Mouse (Mus musculus) small intestine, adult 2 months (tissue): ENCODE measurements around the gene Zscan21. TPM values are rescaled to one million over a fixed set of nuclear protein-coding genes. Genes with fewer than 3 reads are reported as not detected.

Source experiments
- H3K27ac ChIP-seq: fragments of 200-500 bp; 2 replicates; pipeline ENCODE4 v1.5.1; 2012; ENCODE audit warnings: low read depth, low read length, control low read depth, inconsistent platforms; ENCODE audit not compliant: insufficient read depth
- H3K27me3 ChIP-seq: fragments of 200-500 bp; 2 replicates; pipeline ENCODE4 v1.6.1; 2012; ENCODE audit warnings: mild to moderate bottlenecking, moderate library complexity, low read length, inconsistent platforms; ENCODE audit not compliant: control insufficient read depth, insufficient read depth
- H3K36me3 ChIP-seq: fragments of 200-500 bp; 2 replicates; pipeline ENCODE4 v1.6.1; 2012; ENCODE audit warnings: mild to moderate bottlenecking, low read length, control low read depth, inconsistent platforms; ENCODE audit not compliant: control insufficient read depth, insufficient read depth
- H3K4me1 ChIP-seq: fragments of 200-500 bp; 2 replicates; pipeline ENCODE4 v1.6.1; 2012; ENCODE audit warnings: low read length, inconsistent platforms, mixed read lengths; ENCODE audit not compliant: control insufficient read depth, insufficient read depth, insufficient read length
- H3K4me3 ChIP-seq: fragments of 200-500 bp; 2 replicates; pipeline ENCODE4 v1.5.1; 2012; ENCODE audit warnings: low read depth, mild to moderate bottlenecking, control low read depth, inconsistent platforms, low read length, moderate library complexity
- CTCF ChIP-seq: fragments of 200-500 bp; IDR thresholded peaks from 2 replicates; pipeline ENCODE4 v1.5.1; 2012; ENCODE audit warnings: low read depth, mild to moderate bottlenecking, control low read depth, inconsistent platforms, low read length, moderate library complexity, mixed read lengths; ENCODE audit not compliant: insufficient replicate concordance, insufficient read length; ENCODE audit errors: extremely low read depth
- POLR2A ChIP-seq: fragments of 200-500 bp; IDR thresholded peaks from 2 replicates; pipeline ENCODE4 v1.6.1; 2012; ENCODE audit warnings: low read depth, mild to moderate bottlenecking, control low read depth, inconsistent platforms, low read length, moderate library complexity
- WGBS: fragments of 180-500 bp; shearing (Covaris S2); methylation state at CpG from one replicate; pipeline ENCODE4 v1.1.7; 2018; 5-methylcytosine and 5-hydroxymethylcytosine counted together
- polyA plus RNA-seq: library from polyadenylated mRNA; depleted of rRNA; stranded (reverse); fragments of >200 nt; gene quantifications from 2 replicates; pipeline ENCODE4 v1.2.3, GENCODE M21; 2012

The Zscan21 gene
- polyA plus RNA-seq, 1 experiment = 3.2 TPM

GRCm38 (mm10) chr5:138083936-138084335, 32.8 kb upstream of the Zscan21 start:
- 86% methylated on average over 2 of the region's 2 CpGs for WGBS
- Histone ChIP-seq H3K4me1 (peaks cover 11% of the 10 kb centered on the region; the same call in 1 of the 2 replicates), H3K4me3 (no peak overlapping the region), H3K36me3 (peaks cover 3% of the 10 kb centered on the region; the same call in 1 of the 2 replicates), H3K27ac (no peak overlapping the region), H3K27me3 (no peaks in the 10 kb centered on the region)
- TF ChIP-seq POLR2A (no peak), CTCF (no peak)

DNA sequence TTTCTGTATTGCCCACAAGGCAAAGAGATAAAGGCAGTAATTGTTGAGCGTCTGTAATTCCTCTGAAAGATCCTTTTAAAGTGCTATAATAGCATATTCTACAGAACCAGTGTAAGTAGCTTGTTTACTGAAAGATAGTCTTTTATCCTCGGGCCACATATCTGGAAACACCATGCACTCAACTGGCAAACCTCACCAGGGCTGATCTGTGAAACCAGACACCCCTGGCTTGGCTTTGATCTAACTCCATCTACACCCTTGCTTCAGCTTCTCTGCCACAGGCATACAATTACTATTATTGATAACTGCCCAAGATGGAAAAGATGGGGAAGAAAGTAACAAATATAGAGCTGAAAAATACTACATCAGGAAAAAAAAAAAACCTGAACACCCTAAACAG, 32.2 kb upstream of the Zscan21 start:
- H3K4me1 ChIP-seq = peaks cover 14% of the 10 kb centered on the region; the same call in 1 of the 2 replicates
- H3K27me3 ChIP-seq = no peaks in the 10 kb centered on the region
- peak overlapping the region; percentile 99; the same call in 1 of the 2 replicates for H3K4me3 ChIP-seq
- 52% methylated on average over 2 of the region's 2 CpGs for WGBS
- H3K36me3 ChIP-seq = peaks cover 3% of the 10 kb centered on the region; the same call in 1 of the 2 replicates
- H3K27ac ChIP-seq = no peak overlapping the region
- TF ChIP-seq CTCF (no peak), POLR2A (no peak)

DNA sequence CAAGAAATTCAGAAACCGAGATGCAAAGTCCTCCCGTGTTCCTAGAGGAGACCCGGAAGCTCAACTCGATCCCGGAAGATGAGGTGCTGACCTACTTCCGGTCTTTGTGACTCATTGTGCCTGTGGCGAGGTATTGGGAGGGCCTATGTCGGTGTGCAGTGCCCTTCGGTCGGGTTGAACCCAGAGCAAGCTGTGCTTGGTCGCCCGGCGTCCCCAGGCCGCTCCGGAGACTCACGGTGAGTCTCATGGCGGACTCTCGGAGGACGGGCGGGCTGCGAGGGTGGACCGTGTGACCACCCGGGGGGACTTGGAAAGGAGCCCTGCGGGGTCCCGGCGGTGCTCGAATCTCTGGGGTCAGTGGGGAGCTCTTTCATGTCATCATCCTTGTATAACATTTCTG, 31.7 kb upstream of the Zscan21 start, which contains the start of gene Zkscan1:
Gene Zkscan1 (plus strand): TSS at position 89 of the 400 bp plus-strand sequence.
- WGBS = under 1% methylated on average over 27 of the region's 27 CpGs

GRCm38 (mm10) chr5:138085421-138085911, 31.2 kb upstream of the Zscan21 start:
- peak overlapping the region; percentile 98 for H3K27ac ChIP-seq
- H3K4me1 ChIP-seq = peaks cover 14% of the 10 kb centered on the region; the same call in 1 of the 2 replicates
- peaks cover 3% of the 10 kb centered on the region; the same call in 1 of the 2 replicates for H3K36me3 ChIP-seq
- H3K4me3 ChIP-seq = peak overlapping the region; percentile 99
- WGBS = under 1% methylated on average over 18 of the region's 18 CpGs
- no peaks in the 10 kb centered on the region for H3K27me3 ChIP-seq
- no peak for TF ChIP-seq CTCF
- no peak for TF ChIP-seq POLR2A

More for the DNA sequence above, 31.7 kb upstream of the Zscan21 start, which contains the start of gene Zkscan1:
- Histone ChIP-seq H3K4me3 (peak within 1 kb of the TSS; percentile 99), H3K4me1 (peaks cover 14% of the 10 kb centered on the region; the same call in 1 of the 2 replicates), H3K36me3 (peaks cover 3% of the 10 kb centered on the region; the same call in 1 of the 2 replicates), H3K27ac (peak within 1 kb of the TSS; percentile 98), H3K27me3 (no peaks in the 10 kb centered on the region)
- TF ChIP-seq CTCF (no peak), POLR2A (peak; percentile 94)

- no peak overlapping the region for H3K4me3 ChIP-seq
- WGBS = 44% methylated on average over 3 of the region's 3 CpGs
- H3K36me3 ChIP-seq = peaks cover 3% of the 10 kb centered on the region; the same call in 1 of the 2 replicates
- H3K27ac ChIP-seq = no peak overlapping the region
- peaks cover 14% of the 10 kb centered on the region; the same call in 1 of the 2 replicates for H3K4me1 ChIP-seq
- H3K27me3 ChIP-seq = no peaks in the 10 kb centered on the region
- TF ChIP-seq CTCF = no peak
- no peak for TF ChIP-seq POLR2A
These were observed 29.9 kb upstream of the Zscan21 start for GRCm38 (mm10) chr5:138086842-138087241.

DNA sequence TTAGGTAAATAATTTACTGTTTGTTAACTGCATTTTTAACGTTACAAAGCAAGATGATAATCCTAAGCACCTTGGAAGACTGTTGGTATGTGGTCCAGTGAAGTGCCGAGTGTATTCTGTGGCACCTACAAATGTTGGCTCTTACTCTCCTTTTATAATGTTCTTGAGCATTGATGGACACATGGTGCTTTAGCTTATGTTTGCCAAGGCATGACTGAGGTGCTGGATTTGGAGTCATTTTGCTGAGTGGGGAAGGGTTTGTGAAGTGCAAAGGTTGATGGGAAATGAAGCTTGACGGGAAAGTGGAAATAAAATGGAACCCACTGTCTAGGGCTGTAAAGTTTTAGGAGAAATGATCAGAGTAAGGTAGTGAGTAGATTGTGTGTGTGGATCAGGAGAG, 28.3 kb upstream of the Zscan21 start:
- whole genome bisulfite sequencing = 31% methylated on average over 3 of the region's 3 CpGs
- peak overlapping the region; percentile 89 for H3K27ac ChIP-seq
- no peak overlapping the region for H3K4me3 ChIP-seq
- TF ChIP-seq CTCF (no peak), POLR2A (no peak)
- peaks cover 14% of the 10 kb centered on the region; the same call in 1 of the 2 replicates for H3K4me1 ChIP-seq
- peaks cover 9% of the 10 kb centered on the region for H3K36me3 ChIP-seq
- H3K27me3 ChIP-seq = no peaks in the 10 kb centered on the region

DNA sequence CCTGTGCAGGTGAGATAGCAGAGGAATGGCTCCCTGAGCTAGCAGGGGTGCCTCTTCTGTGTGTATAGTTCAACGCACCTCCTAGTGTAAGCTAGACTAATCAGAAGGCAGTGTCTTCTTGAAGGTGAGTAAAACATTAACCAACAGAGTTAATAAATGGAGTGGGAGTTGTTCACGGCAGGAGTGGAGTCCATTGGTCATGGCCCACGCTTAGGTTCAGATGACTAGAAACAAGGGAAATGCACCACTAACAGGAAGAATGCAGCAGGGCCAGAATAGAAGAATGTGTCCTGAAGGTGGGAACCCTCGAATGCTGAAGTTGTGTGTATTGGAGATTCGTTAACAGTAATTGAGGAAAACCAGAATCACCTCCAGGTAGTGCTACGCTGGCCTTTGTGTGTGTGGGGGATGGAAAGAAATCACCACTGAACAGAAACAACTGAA, 27.6 kb upstream of the Zscan21 start:
- peaks cover 14% of the 10 kb centered on the region; the same call in 1 of the 2 replicates for H3K4me1 ChIP-seq
- H3K27ac ChIP-seq = peak overlapping the region; percentile 89
- H3K36me3 ChIP-seq = peaks cover 15% of the 10 kb centered on the region
- 29% methylated on average over 6 of the region's 6 CpGs for WGBS
- H3K4me3 ChIP-seq = no peak overlapping the region; the same call in 1 of the 2 replicates
- H3K27me3 ChIP-seq = no peaks in the 10 kb centered on the region
- TF ChIP-seq POLR2A (no peak; the same call in 1 of the 2 replicates), CTCF (no peak)
